Mouse (Mus musculus): ENCODE results near the gene Rassf7. TPM values are rescaled to one million over a fixed set of nuclear protein-coding genes. Genes with fewer than 3 reads are reported as not detected.

Gene Rassf7
- total and polyA plus RNA-seq, 3 experiments: 4.1 to 11.6 (median 8.1) TPM

DNA sequence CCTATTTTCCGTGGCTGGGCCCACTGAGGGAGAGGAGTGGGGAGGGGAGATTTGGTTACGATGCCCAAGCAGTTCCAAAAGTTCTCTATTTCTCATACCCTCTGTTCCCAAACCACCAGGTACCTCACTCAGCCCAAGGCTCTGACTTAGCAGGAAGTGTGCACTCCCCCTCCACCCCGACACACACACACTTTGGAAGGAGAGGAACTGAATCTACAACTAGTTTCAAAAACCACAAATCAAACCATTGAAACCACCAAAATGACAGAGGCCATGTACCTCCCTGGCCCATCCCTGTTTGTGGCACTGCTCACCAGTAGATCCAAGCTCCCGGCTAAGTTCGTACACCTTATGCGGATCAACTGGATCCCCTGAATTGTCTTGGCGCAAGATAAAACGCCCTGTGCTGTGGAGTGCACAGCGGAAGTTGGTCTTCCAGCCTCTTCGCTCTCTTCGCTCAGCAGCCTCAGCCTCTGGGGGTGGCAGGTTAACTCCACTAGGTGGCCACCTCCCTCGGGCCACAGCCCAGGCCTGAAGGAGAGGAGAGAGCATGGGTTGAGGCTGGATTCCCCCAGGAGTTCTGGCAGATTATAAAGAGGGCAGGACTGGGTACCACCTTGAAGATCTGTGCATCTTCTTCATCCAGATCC lies 49.2 kb downstream of the Rassf7 start:
- H3K79me2 ChIP-seq (replicated peaks; ENCODE audit: control insufficient read depth, extremely low read depth, insufficient read depth, poor library complexity, severe bottlenecking): no peaks in the 10 kb centered on the region
- no peaks in the 10 kb centered on the region for H3K27me3 ChIP-seq (replicated peaks)
- H3K4me3 ChIP-seq (replicated peaks in 1 of 3; ENCODE audit: low read depth in 2 of 3, low read length in 2 of 3, poor library complexity in 1 of 3): peak overlapping the region in 1 of 3 experiments; percentile 83
- in situ Hi-C loops (cut with MboI; ENCODE audit: low pct_ligation_motif_present, low pct_unique_long_range_greater_than_20kb, low sequenced_read_pairs): loop anchor here (10.0 kb wide), 1 partner anchor 100 kb away; no protein-coding TSS in a partner anchor
- H3K4me1 ChIP-seq (ENCODE audit: control insufficient read depth in 1 of 2, insufficient read depth in 2 of 2): peaks cover 14 to 27% of the 10 kb centered on the region in 2 experiments
- peak overlapping the region; percentile 58 for H3K4me2 ChIP-seq (ENCODE audit: insufficient read depth, low read depth, poor library complexity, severe bottlenecking)
- dilution Hi-C loops (cut with MboI; ENCODE audit: extremely low pct_ligation_motif_present, extremely low pct_unique_long_range_greater_than_20kb, low sequenced_read_pairs): no loop called here
- peak; percentile 72 for DNase-seq (ENCODE audit: extremely low read depth)
- H3K36me3 ChIP-seq (replicated peaks in 1 of 2; ENCODE audit: control insufficient read depth in 1 of 2, insufficient read depth in 1 of 2, low read length in 1 of 2): peaks cover 46 to 59% of the 10 kb centered on the region in 2 experiments
- H3K27ac ChIP-seq (ENCODE audit: insufficient read depth, low read depth): peak overlapping the region; percentile 80
- H3K9ac ChIP-seq (ENCODE audit: insufficient read depth, low read depth): 0 out of 2 replicates have a peak overlapping the region, but pooled peaks have one; percentile 29
- 0 out of 2 replicates have a peak, but pooled peaks have one; percentile 12 for TF ChIP-seq MEF2A (IDR thresholded peaks at IDR 0.05; ENCODE audit: borderline replicate concordance, low read depth, low read length)
- TF ChIP-seq KAT2A (IDR thresholded peaks at IDR 0.05; ENCODE audit: insufficient replicate concordance, low read length): no peak
- TF ChIP-seq SMC3 (IDR thresholded peaks at IDR 0.05; ENCODE audit: low read depth, low read length): peak; percentile 77
- peak; percentile 3; the same call in 1 of the 2 replicates for TF ChIP-seq CHD2 (IDR thresholded peaks at IDR 0.05; ENCODE audit: low read length)
- 0 out of 2 replicates have a peak, but pooled peaks have one; percentile 28 for TF ChIP-seq MAZ (IDR thresholded peaks at IDR 0.05; ENCODE audit: low read depth, low read length)
- TF ChIP-seq BHLHE40 (IDR thresholded peaks at IDR 0.05; ENCODE audit: low read depth, low read length): no peak; the same call in 1 of the 2 replicates
- TF ChIP-seq JUND (conservative IDR thresholded peaks at IDR 0.05; ENCODE audit: low read depth, low read length): no peak
- no peak for TF ChIP-seq GABPA (IDR thresholded peaks at IDR 0.05; ENCODE audit: insufficient replicate concordance, low read depth, low read length)
- TF ChIP-seq TCF12 (IDR thresholded peaks at IDR 0.05; ENCODE audit: low read depth, low read length): no peak; the same call in 1 of the 2 replicates
- no peak for TF ChIP-seq UBTF (IDR thresholded peaks at IDR 0.05; ENCODE audit: low read depth, low read length)
- TF ChIP-seq NELFE (IDR thresholded peaks at IDR 0.05; ENCODE audit: low read depth, low read length): no peak
- no peak for TF ChIP-seq NRF1 (IDR thresholded peaks at IDR 0.05; ENCODE audit: low read depth, low read length)
- no peak for TF ChIP-seq ETS1 (conservative IDR thresholded peaks at IDR 0.05; ENCODE audit: low read depth, low read length)
- TF ChIP-seq ELF1 (IDR thresholded peaks at IDR 0.05; ENCODE audit: low read depth, low read length): no peak
- TF ChIP-seq MXI1 (IDR thresholded peaks at IDR 0.05; ENCODE audit: low read depth, low read length): 0 out of 2 replicates have a peak, but pooled peaks have one; percentile 32
- TF ChIP-seq ZMIZ1 (IDR thresholded peaks at IDR 0.05; ENCODE audit: low read depth, low read length): no peak; the same call in 1 of the 2 replicates
- no peak for TF ChIP-seq USF2 (conservative IDR thresholded peaks at IDR 0.05; ENCODE audit: low read depth, low read length)
- TF ChIP-seq RAD21 (IDR thresholded peaks at IDR 0.05; ENCODE audit: low read depth, low read length): peak; percentile 71
- TF ChIP-seq RCOR1 (conservative IDR thresholded peaks at IDR 0.05; ENCODE audit: low read depth, low read length): 0 out of 2 replicates have a peak, but pooled peaks have one; percentile 47
- no peak for TF ChIP-seq MAFK (IDR thresholded peaks at IDR 0.05; ENCODE audit: insufficient replicate concordance, low read length)
- peak; percentile 77 for TF ChIP-seq IRF4 (IDR thresholded peaks at IDR 0.05; ENCODE audit: low read depth, low read length)
- no peak for TF ChIP-seq POLR2AphosphoS2 (IDR thresholded peaks at IDR 0.05; ENCODE audit: low read depth, low read length)
- TF ChIP-seq E2F4 (IDR thresholded peaks at IDR 0.05; ENCODE audit: insufficient replicate concordance, low read depth, low read length): no peak
- TF ChIP-seq EP300 (IDR thresholded peaks at IDR 0.05; ENCODE audit: low read length): no peak; the same call in 1 of the 2 replicates
- TF ChIP-seq ZKSCAN1 (IDR thresholded peaks at IDR 0.05; ENCODE audit: borderline replicate concordance, low read depth, low read length): no peak
- 0 out of 2 replicates have a peak, but pooled peaks have one; percentile 56 for TF ChIP-seq SIN3A (IDR thresholded peaks at IDR 0.05; ENCODE audit: low read length)
- no peak for TF ChIP-seq MAX (IDR thresholded peaks at IDR 0.05; ENCODE audit: low read length)
- peak; percentile 13 to 79; a peak in 2 of 4 replicates for TF ChIP-seq CTCF (conservative IDR thresholded peaks at IDR 0.05 in 1 of 2, IDR thresholded peaks at IDR 0.05 in 1 of 2; ENCODE audit: low read depth in 2 of 2, low read length in 2 of 2)
- no peak for TF ChIP-seq ZNF384 (IDR thresholded peaks at IDR 0.05; ENCODE audit: low read depth, low read length)
- no peak for TF ChIP-seq JUN (IDR thresholded peaks at IDR 0.05; ENCODE audit: insufficient read depth, low read depth, low read length)
- no peak for TF ChIP-seq PAX5 (IDR thresholded peaks at IDR 0.05; ENCODE audit: low read length)
- TF ChIP-seq POLR2A (IDR thresholded peaks at IDR 0.05; ENCODE audit: low read depth, low read length): peak; percentile 12; the same call in 1 of the 2 replicates
- TF ChIP-seq TBP (conservative IDR thresholded peaks at IDR 0.05; ENCODE audit: low read depth, low read length): no peak
- no peak for TF ChIP-seq USF1 (IDR thresholded peaks at IDR 0.05; ENCODE audit: low read depth, low read length)
- TF ChIP-seq MYC (IDR thresholded peaks at IDR 0.05; ENCODE audit: low read depth, low read length): no peak
- no peak for TF ChIP-seq CHD1 (IDR thresholded peaks at IDR 0.05; ENCODE audit: low read depth, low read length)
- no peaks in the 10 kb centered on the region for H3K9me3 ChIP-seq (replicated peaks; ENCODE audit: low read length)

Data from CH12.LX (cell line).